Mouse (Mus musculus) CH12.LX (cell line): Measurements from ENCODE around the gene Tmem262. TPM values are rescaled to one million over a fixed set of nuclear protein-coding genes. Genes with fewer than 3 reads are reported as not detected.

Source experiments
- DNase-seq: peaks from one replicate; pipeline ENCODE4 v3.0.0-alpha.2; 2013; ENCODE audit errors: extremely low read depth
- H3K27ac ChIP-seq: 2 replicates; pipeline ENCODE4 v1.5.1; 2012; ENCODE audit warnings: low read depth, mild to moderate bottlenecking, control low read depth, moderate library complexity; ENCODE audit not compliant: insufficient read depth
- H3K27me3 ChIP-seq: replicated peaks from 2 replicates; pipeline ENCODE3; 2012; ENCODE audit warnings: inconsistent platforms
- H3K36me3 ChIP-seq, 2 experiments: replicated peaks in 1 of 2; 2 replicates each; pipeline versions ENCODE3 to v1.6.1; 2012; ENCODE audit warnings: inconsistent platforms in 1 of 2, low read length in 1 of 2, mild to moderate bottlenecking in 1 of 2, mixed read lengths in 1 of 2, moderate library complexity in 1 of 2; ENCODE audit not compliant: control insufficient read depth in 1 of 2, insufficient read depth in 1 of 2
- H3K4me1 ChIP-seq, 2 experiments: 2 replicates each; pipeline ENCODE4 v1.6.1; 2012; ENCODE audit warnings: inconsistent platforms in 1 of 2, moderate library complexity in 1 of 2; ENCODE audit not compliant: insufficient read depth in 2 of 2, control insufficient read depth in 1 of 2
- H3K4me2 ChIP-seq: 2 replicates; pipeline ENCODE4 v1.6.1; 2012; ENCODE audit warnings: low read depth, mild to moderate bottlenecking, control low read depth; ENCODE audit not compliant: poor library complexity, insufficient read depth, severe bottlenecking
- H3K4me3 ChIP-seq, 3 experiments: fragments of 150-350 bp in 1 of 3; sonication (generic) in 1 of 3; replicated peaks in 1 of 3; 2 replicates each; pipeline versions ENCODE3 to v1.5.1; 2011 to 2012; ENCODE audit warnings: low read depth in 2 of 3, low read length in 2 of 3, mild to moderate bottlenecking in 2 of 3, moderate library complexity in 2 of 3, control low read depth in 1 of 3, improper control_type of control experiment in 1 of 3, inconsistent platforms in 1 of 3, mixed read lengths in 1 of 3; ENCODE audit not compliant: poor library complexity in 1 of 3
- H3K79me2 ChIP-seq: replicated peaks from 2 replicates; pipeline ENCODE4 v1.6.1; 2012; ENCODE audit warnings: mild to moderate bottlenecking, moderate library complexity; ENCODE audit not compliant: control insufficient read depth, poor library complexity, insufficient read depth, severe bottlenecking; ENCODE audit errors: extremely low read depth
- H3K9ac ChIP-seq: 2 replicates; pipeline ENCODE4 v1.6.1; 2012; ENCODE audit warnings: low read depth, mild to moderate bottlenecking, control low read depth, moderate library complexity; ENCODE audit not compliant: insufficient read depth
- H3K9me3 ChIP-seq: replicated peaks from 2 replicates; pipeline ENCODE3; 2012; ENCODE audit warnings: low read length, inconsistent platforms, mixed read lengths
- CHD1 ChIP-seq: IDR thresholded peaks from 2 replicates; pipeline ENCODE4 v1.6.1; 2012; ENCODE audit warnings: low read depth, low read length, improper control_type of control experiment, inconsistent platforms
- CHD2 ChIP-seq: IDR thresholded peaks from 2 replicates; pipeline ENCODE4 v1.6.1; 2011; ENCODE audit warnings: low read length, improper control_type of control experiment
- CTCF ChIP-seq, 2 experiments: IDR thresholded peaks in 1 of 2; conservative IDR thresholded peaks in 1 of 2; 2 replicates each; pipeline ENCODE4 v1.5.1; 2011 to 2012; ENCODE audit warnings: low read depth in 2 of 2, low read length in 2 of 2, improper control_type of control experiment in 1 of 2, inconsistent platforms in 1 of 2, mild to moderate bottlenecking in 1 of 2, moderate library complexity in 1 of 2
- E2F4 ChIP-seq: IDR thresholded peaks from 2 replicates; pipeline ENCODE4 v1.6.1; 2011; ENCODE audit warnings: low read depth, low read length, improper control_type of control experiment; ENCODE audit not compliant: insufficient replicate concordance
- ELF1 ChIP-seq: IDR thresholded peaks from 2 replicates; pipeline ENCODE4 v1.6.1; 2014; ENCODE audit warnings: low read depth, mild to moderate bottlenecking, inconsistent platforms, low read length, improper control_type of control experiment
- EP300 ChIP-seq: IDR thresholded peaks from 2 replicates; pipeline ENCODE4 v1.6.1; 2011; ENCODE audit warnings: low read length, improper control_type of control experiment
- ETS1 ChIP-seq: conservative IDR thresholded peaks from 2 replicates; pipeline ENCODE4 v1.6.1; 2012; ENCODE audit warnings: low read depth, mild to moderate bottlenecking, inconsistent platforms, low read length, improper control_type of control experiment, moderate library complexity
- HCFC1 ChIP-seq: IDR thresholded peaks from 2 replicates; pipeline ENCODE4 v1.6.1; 2012; ENCODE audit warnings: low read depth, mild to moderate bottlenecking, inconsistent platforms, low read length, improper control_type of control experiment
- JUND ChIP-seq: conservative IDR thresholded peaks from 2 replicates; pipeline ENCODE4 v1.6.1; 2011; ENCODE audit warnings: low read depth, low read length, improper control_type of control experiment
- KAT2A ChIP-seq: IDR thresholded peaks from 2 replicates; pipeline ENCODE4 v1.6.1; 2012; ENCODE audit warnings: low read length, improper control_type of control experiment, inconsistent platforms; ENCODE audit not compliant: insufficient replicate concordance
- MEF2A ChIP-seq: IDR thresholded peaks from 2 replicates; pipeline ENCODE4 v1.6.1; 2014; ENCODE audit warnings: low read depth, mild to moderate bottlenecking, inconsistent platforms, low read length, improper control_type of control experiment, borderline replicate concordance
- MXI1 ChIP-seq: IDR thresholded peaks from 2 replicates; pipeline ENCODE4 v1.6.1; 2011; ENCODE audit warnings: mild to moderate bottlenecking, low read depth, low read length, improper control_type of control experiment
- MYC ChIP-seq: IDR thresholded peaks from 2 replicates; pipeline ENCODE4 v1.6.1; 2011; ENCODE audit warnings: low read depth, mild to moderate bottlenecking, improper control_type of control experiment, low read length
- NELFE ChIP-seq: IDR thresholded peaks from 2 replicates; pipeline ENCODE4 v1.6.1; 2011; ENCODE audit warnings: low read depth, low read length, improper control_type of control experiment
- NRF1 ChIP-seq: IDR thresholded peaks from 2 replicates; pipeline ENCODE4 v1.6.1; 2014; ENCODE audit warnings: low read depth, mild to moderate bottlenecking, inconsistent platforms, low read length, improper control_type of control experiment, moderate library complexity
- PAX5 ChIP-seq: IDR thresholded peaks from 2 replicates; pipeline ENCODE4 v1.6.1; 2012; ENCODE audit warnings: low read length, inconsistent platforms, mixed read lengths
- POLR2AphosphoS2 ChIP-seq: IDR thresholded peaks from 2 replicates; pipeline ENCODE4 v1.6.1; 2011; ENCODE audit warnings: low read depth, low read length, improper control_type of control experiment
- RCOR1 ChIP-seq: conservative IDR thresholded peaks from 2 replicates; pipeline ENCODE4 v1.6.1; 2012; ENCODE audit warnings: low read depth, mild to moderate bottlenecking, inconsistent platforms, low read length, improper control_type of control experiment
- SMC3 ChIP-seq: IDR thresholded peaks from 2 replicates; pipeline ENCODE4 v1.6.1; 2011; ENCODE audit warnings: low read depth, low read length, improper control_type of control experiment
- TBP ChIP-seq: conservative IDR thresholded peaks from 2 replicates; pipeline ENCODE4 v1.6.1; 2011; ENCODE audit warnings: low read depth, low read length, improper control_type of control experiment
- TCF12 ChIP-seq: IDR thresholded peaks from 2 replicates; pipeline ENCODE4 v1.6.1; 2014; ENCODE audit warnings: low read depth, mild to moderate bottlenecking, inconsistent platforms, low read length, improper control_type of control experiment
- USF2 ChIP-seq: conservative IDR thresholded peaks from 2 replicates; pipeline ENCODE4 v1.6.1; 2011; ENCODE audit warnings: low read depth, low read length, improper control_type of control experiment
- ZC3H11A ChIP-seq: IDR thresholded peaks from 2 replicates; pipeline ENCODE4 v1.6.1; 2012; ENCODE audit warnings: low read depth, mild to moderate bottlenecking, inconsistent platforms, low read length, improper control_type of control experiment
- ZNF384 ChIP-seq: IDR thresholded peaks from 2 replicates; pipeline ENCODE4 v1.6.1; 2012; ENCODE audit warnings: low read depth, low read length, improper control_type of control experiment, inconsistent platforms
- dilution Hi-C: fragments of 300-500 bp; cut with MboI; formaldehyde crosslinking; loops from 2 replicates; pipeline ENCODE4 v1.14.3; 2020; ENCODE audit warnings: low sequenced_read_pairs; ENCODE audit not compliant: extremely low pct_unique_long_range_greater_than_20kb, extremely low pct_ligation_motif_present
- in situ Hi-C: fragments of 300-500 bp; cut with MboI; formaldehyde crosslinking; loops from 3 replicates; pipeline ENCODE4 v1.14.3; 2019; ENCODE audit warnings: low sequenced_read_pairs, low pct_ligation_motif_present, low pct_unique_long_range_greater_than_20kb, mixed read lengths
- polyA plus RNA-seq: library from polyadenylated mRNA; unstranded; fragments of >175 nt; gene quantifications from 2 replicates; pipeline ENCODE4 v1.2.1, GENCODE M21; 2012; ENCODE audit warnings: low read depth; ENCODE audit not compliant: insufficient read length
- total RNA-seq, 2 experiments: library from RNA; depleted of rRNA; stranded (reverse); fragments of 300-350 nt in 1 of 2; fragments of >200 nt in 1 of 2; gene quantifications; 2 replicates each; pipeline ENCODE4 v1.2.3; 2012 to 2014

The Tmem262 gene
- total and polyA plus RNA-seq, 3 experiments, result not detected

GRCm38 (mm10) chr19:6037695-6038094, 42.1 kb upstream of the Tmem262 start:
- peaks cover 12 to 18% of the 10 kb centered on the region in 2 experiments for H3K4me1 ChIP-seq
- no peaks in the 10 kb centered on the region for H3K27me3 ChIP-seq
- TF ChIP-seq PAX5, result no peak
- TF ChIP-seq JUND, result no peak
- no peak for TF ChIP-seq ETS1
- no peak for TF ChIP-seq ZC3H11A
- TF ChIP-seq KAT2A, result no peak
- TF ChIP-seq SMC3, result no peak
- no peak for TF ChIP-seq USF2
- no peak for TF ChIP-seq CHD2
- no peak for TF ChIP-seq MEF2A
- TF ChIP-seq E2F4, result no peak
- TF ChIP-seq MXI1, result no peak
- no peak for TF ChIP-seq TBP
- TF ChIP-seq POLR2AphosphoS2, result no peak
- TF ChIP-seq CHD1, result no peak
- no peak for TF ChIP-seq ELF1
- TF ChIP-seq HCFC1, result no peak
- no peak for TF ChIP-seq NELFE
- TF ChIP-seq MYC, result no peak
- H3K4me3 ChIP-seq, result no peak overlapping the region
- in situ Hi-C loops (no loop called here), dilution Hi-C loops (no loop called here)
- no peak overlapping the region for H3K4me2 ChIP-seq
- no peak for DNase-seq
- no peaks in the 10 kb centered on the region for H3K79me2 ChIP-seq
- H3K9ac ChIP-seq, result no peak overlapping the region
- no peaks in the 10 kb centered on the region for H3K36me3 ChIP-seq
- no peak overlapping the region for H3K27ac ChIP-seq
- H3K9me3 ChIP-seq, result no peaks in the 10 kb centered on the region

DNA sequence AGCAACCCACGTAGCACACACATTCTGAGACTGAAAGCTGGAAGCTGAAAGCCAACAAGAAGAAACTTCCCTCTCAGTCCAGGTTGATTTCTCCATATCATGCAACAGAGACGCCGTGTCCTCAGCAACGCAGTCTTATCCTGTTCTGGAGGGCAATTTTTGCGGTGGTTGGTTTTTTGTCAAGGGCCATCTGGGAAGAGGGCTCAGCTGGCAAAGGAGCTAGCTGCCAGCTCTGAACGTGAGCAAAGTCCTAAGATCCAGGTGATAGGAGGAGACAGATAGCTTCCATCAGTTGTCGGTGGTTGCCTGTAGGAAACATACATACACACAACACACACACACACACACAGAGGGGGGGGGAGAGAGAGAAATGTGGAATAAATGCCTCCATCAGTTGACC, 41.5 kb upstream of the Tmem262 start:
- H3K4me2 ChIP-seq, result no peak overlapping the region
- TF ChIP-seq E2F4, result no peak
- no peak for TF ChIP-seq ZNF384
- TF ChIP-seq CTCF (conservative IDR thresholded peaks at IDR 0.05 in 1 of 2, IDR thresholded peaks at IDR 0.05 in 1 of 2; ENCODE audit: low read depth in 2 of 2, low read length in 2 of 2), result no peak
- no peak for TF ChIP-seq TCF12
- no peak for TF ChIP-seq EP300
- no peak for TF ChIP-seq ELF1
- no peak for TF ChIP-seq CHD1
- TF ChIP-seq MXI1, result no peak
- no peak for TF ChIP-seq SMC3
- TF ChIP-seq NRF1, result no peak
- TF ChIP-seq RCOR1, result no peak
- TF ChIP-seq JUND, result no peak
- in situ Hi-C loops (no loop called here), dilution Hi-C loops (no loop called here)
- H3K79me2 ChIP-seq, result no peaks in the 10 kb centered on the region
- H3K9ac ChIP-seq, result no peak overlapping the region
- H3K36me3 ChIP-seq, result no peaks in the 10 kb centered on the region
- H3K4me1 ChIP-seq, result peaks cover 12 to 22% of the 10 kb centered on the region in 2 experiments
- H3K9me3 ChIP-seq, result no peaks in the 10 kb centered on the region
- no peaks in the 10 kb centered on the region for H3K27me3 ChIP-seq
- no peak overlapping the region for H3K4me3 ChIP-seq
- H3K27ac ChIP-seq, result no peak overlapping the region
- no peak for DNase-seq
